Mouse (Mus musculus): Measurements from ENCODE around the gene Gp1bb.

DNA sequence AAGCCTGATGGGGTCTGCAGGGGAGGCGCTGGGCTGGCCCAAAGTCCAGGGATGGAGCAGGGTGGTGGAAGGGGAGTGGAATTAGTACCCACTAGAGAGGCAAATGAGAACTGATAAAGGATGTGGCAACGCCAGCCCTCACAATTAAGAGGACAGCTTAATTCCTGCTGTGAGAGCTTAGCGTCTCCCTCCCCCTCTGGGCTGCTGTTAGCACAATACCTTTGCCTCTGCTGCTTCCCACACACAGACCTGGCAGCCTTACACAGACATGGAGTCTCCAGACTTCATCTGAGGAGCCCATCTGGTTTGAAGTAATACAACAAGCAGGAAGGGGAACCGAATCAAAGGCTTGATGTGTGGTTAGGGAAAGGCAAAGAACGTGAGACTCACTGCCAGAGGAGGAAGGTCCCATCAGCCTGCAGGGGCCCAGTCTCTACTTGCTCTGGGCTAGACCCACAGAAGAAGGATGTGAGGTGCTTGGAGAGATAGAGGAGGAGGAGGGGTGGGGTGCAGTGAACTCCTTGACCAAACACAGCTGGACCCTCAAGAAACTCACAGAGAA is 44.5 kb downstream of the Gp1bb start:
- TF ChIP-seq TAL1 (IDR thresholded peaks at IDR 0.05; ENCODE audit: low read length) (no peak), SIN3A (IDR thresholded peaks at IDR 0.05; ENCODE audit: low read length) (no peak), MEF2A (IDR thresholded peaks at IDR 0.05; ENCODE audit: extremely low read depth, insufficient replicate concordance, low read depth, low read length, poor library complexity, severe bottlenecking) (no peak), EP300 (IDR thresholded peaks at IDR 0.05; ENCODE audit: low read depth in 1 of 2, low read length in 2 of 2) (no peak), GABPA (IDR thresholded peaks at IDR 0.05; ENCODE audit: low read depth, low read length) (no peak), NELFE (IDR thresholded peaks at IDR 0.05; ENCODE audit: low read depth, low read length) (no peak), ZNF384 (IDR thresholded peaks at IDR 0.05; ENCODE audit: low read depth, low read length) (no peak)
